Mouse (Mus musculus) liver, adult 2 months (tissue): Measurements from ENCODE around the gene Cdhr2. TPM values are rescaled to one million over a fixed set of nuclear protein-coding genes. Genes with fewer than 3 reads are reported as not detected.

ENCODE experiments used
- DNase-seq: peaks from one replicate; pipeline ENCODE4 v3.0.0-alpha.2; 2011; ENCODE audit warnings: low read depth, low spot score; ENCODE audit errors: extremely low read depth
- H3K27ac ChIP-seq: fragments of 200-500 bp; replicated peaks from 2 replicates; pipeline ENCODE4 v1.5.1; 2012; ENCODE audit warnings: low read depth, mild to moderate bottlenecking, control low read depth, inconsistent platforms, low read length; ENCODE audit not compliant: insufficient read depth
- H3K27me3 ChIP-seq: fragments of 200-500 bp; 2 replicates; pipeline ENCODE4 v1.6.1; 2012; ENCODE audit warnings: mild to moderate bottlenecking, moderate library complexity, low read length, inconsistent platforms; ENCODE audit not compliant: control insufficient read depth, insufficient read depth
- H3K36me3 ChIP-seq: fragments of 200-500 bp; 2 replicates; pipeline ENCODE4 v1.6.1; 2012; ENCODE audit warnings: low read length, inconsistent platforms; ENCODE audit not compliant: control insufficient read depth, insufficient read depth
- H3K4me1 ChIP-seq: fragments of 200-500 bp; 2 replicates; pipeline ENCODE4 v1.6.1; 2011; ENCODE audit warnings: low read length; ENCODE audit not compliant: control insufficient read depth, insufficient read depth
- H3K4me3 ChIP-seq: fragments of 200-500 bp; 2 replicates; pipeline ENCODE4 v1.5.1; 2011; ENCODE audit warnings: low read depth, mild to moderate bottlenecking, control low read depth, low read length, moderate library complexity; ENCODE audit not compliant: insufficient read depth
- H3K79me2 ChIP-seq: fragments of 200-500 bp; 2 replicates; pipeline ENCODE4 v1.6.1; 2012; ENCODE audit warnings: inconsistent platforms, mild to moderate bottlenecking, low read length, moderate library complexity; ENCODE audit not compliant: control insufficient read depth, insufficient read depth
- H3K9ac ChIP-seq: fragments of 200-500 bp; 2 replicates; pipeline ENCODE4 v1.6.1; 2012; ENCODE audit warnings: low read depth, mild to moderate bottlenecking, control low read depth, inconsistent platforms, low read length
- CTCF ChIP-seq: fragments of 200-500 bp; IDR thresholded peaks from 2 replicates; pipeline ENCODE4 v1.5.1; 2011; ENCODE audit warnings: low read depth, low read length, control low read depth
- POLR2A ChIP-seq: fragments of 200-500 bp; IDR thresholded peaks from 2 replicates; pipeline ENCODE4 v1.6.1; 2011; ENCODE audit warnings: low read length, control low read depth; ENCODE audit not compliant: insufficient read depth; ENCODE audit errors: extremely low read depth
- WGBS: fragments of 180-500 bp; shearing (Covaris S2); methylation state at CpG from one replicate; pipeline ENCODE4 v1.1.7; 2018; 5-methylcytosine and 5-hydroxymethylcytosine counted together
- polyA plus RNA-seq: library from polyadenylated mRNA; depleted of rRNA; stranded (reverse); fragments of >200 nt; gene quantifications from 2 replicates; pipeline ENCODE4 v1.2.3, GENCODE M21; 2012; rRNA removed
- total RNA-seq: library from RNA; depleted of rRNA; stranded (reverse); fragments of >200 nt; gene quantifications from 2 replicates; pipeline ENCODE4 v1.2.3, GENCODE M21; 2014; rRNA removed

Cdhr2 gene
- total RNA-seq (under 0.01 and 0.20 TPM in 2 replicates), polyA plus RNA-seq (0.15 and 0.18 TPM in 2 replicates)

DNA sequence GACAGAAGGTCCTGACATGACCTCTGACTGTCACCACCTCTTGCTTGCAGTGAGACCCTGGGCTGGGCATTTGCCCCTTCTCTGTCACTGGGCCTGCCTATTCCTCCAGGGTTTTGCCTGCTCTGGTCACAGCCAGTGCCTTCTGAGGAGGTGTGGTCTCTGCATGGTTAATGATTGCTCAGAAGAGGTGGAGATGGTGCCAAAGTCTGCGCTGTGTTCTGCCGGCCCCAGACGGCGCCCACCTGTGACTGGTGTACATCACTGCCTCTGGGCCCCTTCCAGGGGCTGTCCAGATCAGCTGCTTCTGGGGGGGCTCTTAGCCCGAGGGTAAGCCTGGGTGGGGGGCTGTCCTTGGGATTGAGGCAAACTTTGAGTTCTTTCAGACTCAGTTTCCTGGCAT is at the start of gene Cdhr2:
Gene Cdhr2, plus strand, starts transcription at position 219 of the 400 bp plus-strand sequence.
- DNase-seq: peak; percentile 60
- Histone ChIP-seq H3K9ac (no peak within 1 kb of the TSS), H3K27ac (no peak within 1 kb of the TSS), H3K4me1 (peaks cover 5% of the 10 kb centered on the region), H3K79me2 (no peaks in the 10 kb centered on the region), H3K36me3 (no peaks in the 10 kb centered on the region), H3K27me3 (no peaks in the 10 kb centered on the region), H3K4me3 (peak within 1 kb of the TSS; percentile 8; the same call in 1 of the 2 replicates)
- 19% methylated on average over 5 of the region's 5 CpGs for WGBS
- TF ChIP-seq POLR2A (no peak), CTCF (no peak)

DNA sequence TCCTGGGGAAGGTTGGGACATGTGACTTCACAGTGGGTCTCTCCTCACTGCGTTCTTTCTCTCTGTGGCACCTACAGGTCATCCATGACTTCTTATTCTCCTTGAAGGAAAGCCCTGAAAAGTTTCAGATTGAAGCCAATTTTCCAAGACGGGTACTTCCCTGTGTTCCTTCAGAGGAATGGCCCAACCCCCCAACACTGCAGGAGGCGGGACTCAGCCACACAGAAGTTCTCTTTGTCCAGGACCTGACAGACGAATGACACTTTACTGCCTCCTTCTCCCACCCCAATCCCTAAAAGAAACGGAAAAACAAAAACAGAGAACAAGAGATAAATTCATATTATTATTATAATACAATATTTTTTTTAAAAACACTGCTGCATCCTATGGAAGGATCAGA is 40.4 kb upstream of the Cdhr2 start:
- Histone ChIP-seq H3K27ac (no peak overlapping the region), H3K27me3 (no peaks in the 10 kb centered on the region), H3K9ac (no peak overlapping the region), H3K4me1 (peaks cover 12% of the 10 kb centered on the region), H3K4me3 (no peak overlapping the region), H3K36me3 (peaks cover 32% of the 10 kb centered on the region), H3K79me2 (no peaks in the 10 kb centered on the region)
- TF ChIP-seq CTCF: no peak
- TF ChIP-seq POLR2A: no peak
- WGBS: 78% methylated on average over 5 of the region's 5 CpGs
- no peak for DNase-seq

GRCm38 (mm10) chr13:54661358-54661757 is 39.9 kb upstream of the Cdhr2 start:
- Histone ChIP-seq H3K4me1 (peaks cover 12% of the 10 kb centered on the region), H3K9ac (no peak overlapping the region), H3K4me3 (no peak overlapping the region), H3K36me3 (peaks cover 27% of the 10 kb centered on the region), H3K79me2 (no peaks in the 10 kb centered on the region), H3K27ac (no peak overlapping the region), H3K27me3 (no peaks in the 10 kb centered on the region)
- no peak for TF ChIP-seq POLR2A
- TF ChIP-seq CTCF: no peak
- DNase-seq: peak; percentile 71
- 62% methylated on average over 12 of the region's 12 CpGs for WGBS

DNA sequence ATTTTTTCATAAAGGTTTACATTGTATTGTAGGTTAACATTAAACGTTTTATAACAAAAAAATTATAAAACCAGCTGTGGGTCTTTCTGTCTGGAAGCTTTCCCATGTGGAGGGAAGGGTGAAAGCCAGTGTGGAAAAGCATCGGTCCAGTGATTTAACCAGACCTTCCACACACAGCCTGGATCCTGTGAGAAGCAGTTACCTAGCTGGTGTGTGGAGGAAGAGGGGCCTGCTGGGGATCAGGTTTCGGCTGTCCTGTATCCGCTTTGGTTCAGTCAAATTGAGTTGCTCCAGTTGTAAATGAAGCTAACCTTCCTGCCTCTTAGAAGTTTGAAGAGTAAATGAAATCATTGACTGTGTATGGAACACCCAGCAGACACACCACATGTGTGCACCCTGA is 37.3 kb upstream of the Cdhr2 start:
- H3K36me3 ChIP-seq: peaks cover 12% of the 10 kb centered on the region
- DNase-seq: no peak
- H3K4me3 ChIP-seq: no peak overlapping the region
- 0 out of 2 replicates have a peak overlapping the region, but pooled peaks have one; percentile 17 for H3K27ac ChIP-seq
- no peaks in the 10 kb centered on the region for H3K27me3 ChIP-seq
- WGBS: 89% methylated on average over 4 of the region's 4 CpGs
- no peak overlapping the region for H3K9ac ChIP-seq
- TF ChIP-seq POLR2A (no peak), CTCF (no peak)
- no peaks in the 10 kb centered on the region for H3K79me2 ChIP-seq
- peaks cover 12% of the 10 kb centered on the region for H3K4me1 ChIP-seq

GRCm38 (mm10) chr13:54664509-54664908 is 36.8 kb upstream of the Cdhr2 start:
- Histone ChIP-seq H3K27me3 (no peaks in the 10 kb centered on the region), H3K4me3 (no peak overlapping the region), H3K79me2 (no peaks in the 10 kb centered on the region), H3K36me3 (peaks cover 12% of the 10 kb centered on the region), H3K4me1 (peaks cover 12% of the 10 kb centered on the region), H3K27ac (0 out of 2 replicates have a peak overlapping the region, but pooled peaks have one; percentile 2), H3K9ac (no peak overlapping the region)
- TF ChIP-seq POLR2A (no peak), CTCF (no peak)
- DNase-seq: peak; percentile 84
- 38% methylated on average over 1 of the region's 1 CpGs for WGBS

DNA sequence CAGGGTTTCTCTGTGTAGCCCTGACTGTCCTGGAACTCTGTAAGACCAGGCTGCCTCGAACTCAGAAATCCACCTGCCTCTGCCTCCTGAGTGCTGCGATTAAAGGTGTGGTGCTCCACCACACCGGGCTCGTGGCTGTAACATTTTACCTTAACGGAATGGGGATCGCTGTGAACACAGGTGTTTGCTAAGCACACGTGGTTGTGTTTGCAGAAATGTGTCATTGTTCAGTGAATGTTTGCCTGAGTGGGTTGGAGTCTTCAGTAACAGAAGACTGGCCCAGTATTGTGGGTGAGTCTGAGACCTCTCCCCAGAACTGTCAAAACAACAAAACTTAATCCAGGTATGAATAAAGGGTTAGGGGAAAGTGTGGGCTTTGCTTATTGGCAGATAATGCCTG is 36.2 kb upstream of the Cdhr2 start:
- DNase-seq: peak; percentile 66
- WGBS: 31% methylated on average over 7 of the region's 7 CpGs
- TF ChIP-seq CTCF (no peak), POLR2A (no peak)
- Histone ChIP-seq H3K36me3 (peaks cover 9% of the 10 kb centered on the region), H3K4me3 (no peak overlapping the region), H3K79me2 (no peaks in the 10 kb centered on the region), H3K27me3 (no peaks in the 10 kb centered on the region), H3K27ac (peak overlapping the region; percentile 4; the same call in 1 of the 2 replicates), H3K9ac (no peak overlapping the region), H3K4me1 (peaks cover 12% of the 10 kb centered on the region)
